Mouse (Mus musculus) stomach, postnatal 0 days (tissue): ENCODE data around the gene Bmp6.

Experiments
- CTCF ChIP-seq: IDR thresholded peaks from 2 replicates; pipeline ENCODE4 v1.5.1; 2016; ENCODE audit warnings: antibody characterized with exemption, low read depth, mild to moderate bottlenecking, moderate library complexity
- EP300 ChIP-seq: optimal IDR thresholded peaks from 2 replicates; pipeline ENCODE3; 2016; ENCODE audit warnings: antibody characterized with exemption

DNA sequence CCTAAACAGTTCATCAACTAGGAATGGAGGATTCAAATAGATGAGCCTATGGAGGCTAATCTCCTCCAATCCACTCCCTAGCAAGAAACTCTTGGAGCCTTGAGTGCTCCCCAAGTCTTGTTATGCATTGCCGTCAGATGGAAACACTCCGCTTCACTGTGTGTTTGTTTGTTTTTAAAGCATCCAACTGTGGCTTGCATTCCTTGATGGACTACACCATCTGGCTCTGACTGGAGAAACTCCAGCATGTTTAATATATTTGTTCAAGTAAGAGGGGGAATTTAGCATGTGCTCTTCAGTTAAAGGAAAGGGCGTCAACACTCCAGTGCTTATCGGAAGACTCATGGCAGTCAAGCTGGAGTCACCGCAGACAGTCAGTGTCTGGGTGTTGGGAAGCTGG lies 11.4 kb upstream of the Bmp6 start:
- TF ChIP-seq EP300 (no peak), CTCF (no peak)
